Mouse (Mus musculus) urinary bladder, postnatal 4 days (tissue): ENCODE data around the gene Otogl.

Experiments used
- DNase-seq, 2 experiments: peaks; one replicate each; pipeline ENCODE4 v3.0.0; 2021 to 2022; ENCODE audit warnings: low spot score in 2 of 2

Otogl gene

DNA sequence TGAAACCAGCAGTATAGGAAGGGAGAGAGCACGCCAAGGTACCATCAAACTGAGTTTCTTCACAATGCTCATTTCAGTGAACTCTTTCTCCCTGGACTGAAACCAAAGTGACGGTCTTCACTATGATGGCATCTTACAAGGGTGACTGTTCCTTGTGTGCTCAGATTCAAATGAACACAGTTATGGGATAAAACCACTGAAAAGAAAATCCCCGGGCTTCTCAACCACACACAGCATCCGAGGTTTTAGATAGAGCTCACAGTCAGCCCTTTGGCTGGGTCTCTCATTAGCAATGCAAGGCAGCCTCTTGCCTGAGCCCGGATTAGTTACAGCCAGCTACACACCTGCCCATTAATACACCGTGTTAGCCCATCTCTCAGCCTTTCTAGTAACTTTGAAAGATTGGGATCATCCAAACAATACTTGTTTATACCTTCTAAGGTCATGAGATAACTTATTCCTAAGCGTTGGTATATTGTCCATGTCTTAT is at the start of gene Otogl:
Gene Otogl, minus strand, starts transcription at position 51 of the 490 bp plus-strand sequence.
- no peak for DNase-seq

- no peak for DNase-seq
Observed at GRCm38 (mm10) chr10:107956588-107956987, 44.7 kb upstream of the Otogl start.

- no peak for DNase-seq
Observed at GRCm38 (mm10) chr10:107954444-107954843, 42.5 kb upstream of the Otogl start.

- no peak for DNase-seq
Observed at GRCm38 (mm10) chr10:107951596-107951995, 39.7 kb upstream of the Otogl start.

- DNase-seq: no peak
Observed at GRCm38 (mm10) chr10:107949945-107950344, 38.0 kb upstream of the Otogl start.

- DNase-seq: no peak
Observed at GRCm38 (mm10) chr10:107948647-107949046, 36.7 kb upstream of the Otogl start.

- no peak for DNase-seq
Observed at GRCm38 (mm10) chr10:107948038-107948437, 36.1 kb upstream of the Otogl start.

DNA sequence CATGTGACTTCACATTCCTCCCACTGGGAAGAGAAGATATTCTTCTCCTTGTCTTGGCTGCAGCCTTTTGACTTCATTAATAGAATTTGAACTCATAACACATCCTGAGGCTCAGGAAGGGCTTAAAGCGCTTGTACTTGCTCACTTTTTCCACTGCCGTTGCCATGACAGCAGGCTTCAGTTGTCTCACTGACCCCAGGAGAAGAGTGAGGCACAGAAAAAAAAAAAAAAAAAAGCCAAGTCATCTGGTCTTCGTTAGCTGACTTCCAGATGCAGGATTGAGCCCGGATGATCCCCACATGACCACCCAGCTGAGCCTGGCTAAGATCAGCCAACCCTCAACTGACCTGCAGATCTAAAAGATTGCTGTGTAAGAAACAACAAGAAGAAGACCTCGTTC is 34.4 kb upstream of the Otogl start:
- DNase-seq: no peak

GRCm38 (mm10) chr10:107943859-107944258 is 31.9 kb upstream of the Otogl start:
- DNase-seq: no peak

- DNase-seq: no peak
Observed at GRCm38 (mm10) chr10:107941188-107941900, 29.4 kb upstream of the Otogl start.

- no peak for DNase-seq
Observed at GRCm38 (mm10) chr10:107940302-107940701, 28.4 kb upstream of the Otogl start.

GRCm38 (mm10) chr10:107939821-107940220 is 27.9 kb upstream of the Otogl start:
- DNase-seq: no peak

DNA sequence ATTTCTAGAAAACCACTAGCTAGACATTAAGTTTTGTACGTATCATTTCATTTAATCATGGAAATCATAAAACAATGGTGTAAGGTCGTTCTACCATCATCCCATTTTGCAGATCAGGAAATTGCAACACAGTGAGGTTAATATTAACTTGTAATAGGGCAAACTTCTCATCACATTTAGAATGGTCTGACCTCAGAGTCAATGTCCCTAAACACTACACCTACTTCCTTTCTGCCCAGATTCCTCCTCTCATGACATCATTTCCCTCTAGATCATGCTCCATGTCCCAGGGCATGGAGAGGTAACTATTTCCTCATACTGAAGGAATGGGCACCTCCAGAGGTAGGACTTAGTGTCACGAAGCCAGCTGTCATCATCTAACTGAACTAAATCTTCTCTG is 22.1 kb upstream of the Otogl start:
- DNase-seq: no peak

DNA sequence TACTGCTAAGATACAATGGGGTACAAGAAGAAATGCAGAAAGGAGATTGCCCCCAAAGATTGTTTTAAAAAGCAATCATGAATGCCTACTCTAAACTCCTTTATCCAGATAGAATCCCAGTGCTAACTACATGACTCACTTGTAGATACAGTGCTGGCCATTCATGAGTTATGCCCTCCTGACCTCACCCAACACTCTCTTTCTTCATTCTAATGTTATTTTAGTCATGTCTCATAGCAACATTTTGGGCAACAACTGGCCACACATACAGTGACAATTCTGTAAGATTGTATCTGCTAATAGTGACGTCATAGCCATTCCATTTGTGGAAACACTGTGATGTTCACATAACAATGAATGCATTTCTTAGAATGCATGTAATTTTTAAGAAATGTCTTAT is 21.6 kb upstream of the Otogl start:
- DNase-seq: no peak

- DNase-seq: peak in 1 of 2 experiments; percentile 29
Observed at GRCm38 (mm10) chr10:107931833-107932828, 20.2 kb upstream of the Otogl start.

GRCm38 (mm10) chr10:107930471-107931021 is 18.6 kb upstream of the Otogl start:
- DNase-seq: no peak

DNA sequence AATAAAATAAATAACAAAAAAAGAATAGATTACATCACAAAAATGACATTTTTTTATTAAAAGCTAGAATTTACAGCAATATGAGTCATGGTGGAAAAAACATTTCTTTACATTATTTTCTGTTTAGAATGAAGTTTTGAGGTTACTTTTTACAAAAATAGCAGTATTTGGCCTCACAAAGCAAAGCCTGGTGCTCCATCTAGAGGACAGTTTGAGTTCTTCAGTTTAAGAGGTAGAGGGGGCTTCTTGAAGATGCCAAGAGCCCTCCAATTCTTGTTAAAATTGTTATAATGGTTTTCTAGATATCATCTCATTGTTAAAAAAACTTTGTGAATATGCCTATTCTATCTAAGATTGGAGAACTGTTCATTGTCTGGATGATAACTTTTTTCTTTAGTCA is 13.4 kb upstream of the Otogl start:
- no peak for DNase-seq

GRCm38 (mm10) chr10:107923860-107924259 is 11.9 kb upstream of the Otogl start:
- no peak for DNase-seq

GRCm38 (mm10) chr10:107922750-107923149 is 10.8 kb upstream of the Otogl start:
- DNase-seq: no peak

- no peak for DNase-seq
Observed at GRCm38 (mm10) chr10:107921549-107921948, 9.6 kb upstream of the Otogl start.

DNA sequence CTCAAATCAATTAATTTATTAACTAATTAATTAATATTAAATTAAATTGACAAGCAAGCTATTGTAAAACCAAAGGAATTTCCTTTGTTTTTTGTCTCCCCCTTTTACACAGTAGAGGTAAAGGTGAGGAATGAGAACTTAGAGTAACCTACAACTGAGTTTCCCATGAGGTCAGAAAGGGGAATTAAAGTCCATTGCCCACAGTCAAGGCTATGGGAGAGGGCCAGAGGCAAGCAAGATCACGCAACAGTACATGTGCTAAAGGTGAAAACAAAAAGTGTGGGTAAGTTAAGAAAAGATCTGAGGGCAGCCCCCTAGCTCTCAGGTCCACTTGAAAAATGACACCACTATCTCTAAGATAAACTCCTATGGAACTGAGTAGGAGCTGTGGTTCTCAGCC is 9.2 kb upstream of the Otogl start:
- no peak for DNase-seq

- no peak for DNase-seq
Observed at GRCm38 (mm10) chr10:107913013-107913412, 1.1 kb upstream of the Otogl start.
